Mouse (Mus musculus) gastrocnemius, postnatal 4 days (tissue): ENCODE data around the gene Timm13. TPM values are rescaled to one million over a fixed set of nuclear protein-coding genes. Genes with fewer than 3 reads are reported as not detected.

Source experiments
- DNase-seq, 2 experiments: peaks; one replicate each; pipeline ENCODE4 v3.0.0; 2021 to 2022; ENCODE audit warnings: low spot score in 2 of 2, mixed read lengths in 2 of 2
- long read RNA-seq, 2 experiments: library from polyadenylated mRNA; stranded (forward); transcript quantifications; one replicate each; pipeline ENCODE4 v2.0.0; 2021
- total RNA-seq, 2 experiments: library from RNA; stranded (reverse); gene quantifications; 2 replicates each; pipeline ENCODE4 v1.2.3; 2021

Timm13 gene
- total RNA-seq, result 100 to 1,000 TPM; 120 to 134 TPM
- long read RNA-seq, experiment 1, transcript Timm13-201 (3 exons, 1,225 nt), result major isoform, 94 of 109 reads
- long read RNA-seq, experiment 1, transcript Timm13-204 (3 exons, 542 nt), result minor isoform, 10 of 109 reads
- long read RNA-seq, experiment 1, partial matches to known transcripts, result 0 of 109 reads
- long read RNA-seq, experiment 1, other reads (novel, unspliced or antisense), result 5 of 109 reads
- long read RNA-seq, experiment 2, transcript Timm13-201 (3 exons, 1,225 nt), result major isoform, 92 of 112 reads
- long read RNA-seq, experiment 2, transcript Timm13-204 (3 exons, 542 nt), result minor isoform, 6 of 112 reads
- long read RNA-seq, experiment 2, partial matches to known transcripts, result 0 of 112 reads
- long read RNA-seq, experiment 2, other reads (novel, unspliced or antisense), result 12 of 112 reads

DNA sequence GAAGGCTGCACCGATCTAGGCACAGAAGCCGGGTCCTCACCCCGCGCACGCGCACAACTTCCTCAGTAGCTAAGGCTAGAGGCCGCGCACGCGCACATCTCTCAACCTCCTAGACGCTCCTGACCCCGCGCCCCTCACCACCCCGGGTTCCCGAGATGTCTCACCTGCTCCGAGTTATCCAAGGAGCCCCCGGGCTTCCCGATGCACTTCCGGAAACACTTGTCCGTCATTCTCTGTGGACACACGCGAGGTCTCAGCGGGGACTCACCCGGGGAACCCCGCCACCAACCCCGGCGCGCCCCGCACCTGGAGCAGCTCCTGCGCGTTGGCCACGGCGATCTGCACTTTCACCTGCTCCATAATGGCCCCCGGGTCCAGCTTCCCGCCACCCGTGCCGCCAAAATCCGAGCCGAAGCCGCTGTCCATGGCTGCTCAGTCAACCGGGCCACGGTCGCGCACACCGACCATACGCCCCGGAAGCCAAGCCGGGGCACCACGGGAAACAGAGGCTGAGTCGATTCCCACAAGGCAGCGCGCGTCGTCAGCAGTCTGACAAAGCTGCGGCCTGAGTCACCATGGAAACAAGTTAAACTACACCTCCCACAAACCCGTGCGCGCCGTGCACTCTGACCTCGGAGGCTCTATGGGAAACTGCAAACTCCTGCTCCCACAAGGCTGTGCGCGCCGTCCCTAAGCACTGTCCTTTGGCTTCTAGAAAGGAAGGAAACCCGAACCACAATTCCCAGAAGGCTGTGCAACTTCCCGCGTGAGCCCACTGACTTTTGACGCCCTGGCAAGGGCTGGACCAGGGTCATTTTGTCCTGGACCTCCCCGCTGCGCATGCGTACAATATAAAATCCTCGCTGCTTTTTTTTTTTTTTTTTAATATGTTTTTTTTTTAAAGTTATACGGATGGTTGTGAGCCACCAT lies at the start of gene Timm13:
TSS of gene Timm13 (minus strand) at position 652 of the 930 bp plus-strand sequence.
- DNase-seq, result peak; percentile 82 to 96

DNA sequence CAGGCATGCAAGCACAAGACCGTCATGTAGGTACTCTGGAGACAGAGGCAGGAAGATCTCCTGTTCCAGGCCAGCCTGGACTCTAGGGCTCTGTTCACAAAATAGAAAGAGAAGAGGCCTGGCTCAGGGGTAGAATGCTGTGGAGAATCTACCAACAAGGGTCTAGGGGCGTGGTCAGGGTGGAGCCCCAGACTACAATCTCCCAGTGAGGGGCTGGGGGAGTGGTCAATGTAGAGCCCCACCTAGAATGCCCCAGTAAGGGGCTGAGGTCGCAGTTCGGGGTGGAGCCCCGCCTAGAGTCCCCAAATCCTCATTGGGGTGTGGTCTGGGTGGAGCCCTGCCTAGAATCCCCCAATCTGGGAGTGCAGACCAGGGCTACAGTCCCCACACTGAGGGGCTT lies 49.5 kb upstream of the Timm13 start:
- no peak for DNase-seq

GRCm38 (mm10) chr10:80949081-80949480 lies 48.3 kb upstream of the Timm13 start:
- no peak for DNase-seq

DNA sequence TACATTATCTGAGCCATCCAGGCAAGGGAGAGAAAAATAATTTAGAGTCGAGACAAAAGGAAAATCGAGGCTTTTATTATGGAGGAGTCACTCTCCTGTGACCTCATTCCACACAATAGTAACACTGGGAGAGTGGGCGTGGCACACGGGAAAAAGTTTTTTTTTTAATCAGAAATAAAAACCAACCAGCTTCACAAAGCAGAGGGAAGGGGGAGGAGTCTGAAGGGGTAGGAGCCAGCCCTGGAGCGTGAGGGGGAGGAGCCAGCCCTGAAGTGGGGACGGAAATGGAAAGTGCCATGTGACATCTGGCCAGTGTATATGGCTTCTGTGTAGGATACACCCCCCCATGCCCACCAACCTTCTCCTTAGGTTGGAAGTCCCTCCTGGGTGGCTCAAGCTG lies 47.8 kb upstream of the Timm13 start:
- no peak for DNase-seq

- no peak for DNase-seq
Observed at GRCm38 (mm10) chr10:80947802-80948201, 47.0 kb upstream of the Timm13 start.

- no peak for DNase-seq
Observed at GRCm38 (mm10) chr10:80946684-80947437, 46.1 kb upstream of the Timm13 start.

DNA sequence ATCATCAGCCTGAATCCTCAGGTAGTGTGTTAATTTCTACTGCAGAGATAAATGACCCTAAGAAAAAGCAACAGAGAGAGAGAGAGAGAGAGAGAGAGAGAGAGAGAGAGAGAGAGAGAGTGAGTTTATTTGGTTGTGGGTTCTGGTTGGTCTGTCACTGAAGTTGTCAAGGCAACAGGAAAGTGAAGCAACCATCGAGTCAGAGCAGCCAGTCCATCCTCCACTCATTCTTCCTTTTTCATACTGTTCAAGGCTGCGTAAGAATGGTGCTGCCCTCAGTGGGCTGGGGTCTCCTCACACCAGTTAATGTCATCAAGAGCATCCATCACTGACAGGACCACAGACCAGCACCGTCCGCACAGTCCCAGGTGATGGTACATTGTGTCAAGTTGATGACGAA lies 43.5 kb upstream of the Timm13 start:
- DNase-seq, result no peak

DNA sequence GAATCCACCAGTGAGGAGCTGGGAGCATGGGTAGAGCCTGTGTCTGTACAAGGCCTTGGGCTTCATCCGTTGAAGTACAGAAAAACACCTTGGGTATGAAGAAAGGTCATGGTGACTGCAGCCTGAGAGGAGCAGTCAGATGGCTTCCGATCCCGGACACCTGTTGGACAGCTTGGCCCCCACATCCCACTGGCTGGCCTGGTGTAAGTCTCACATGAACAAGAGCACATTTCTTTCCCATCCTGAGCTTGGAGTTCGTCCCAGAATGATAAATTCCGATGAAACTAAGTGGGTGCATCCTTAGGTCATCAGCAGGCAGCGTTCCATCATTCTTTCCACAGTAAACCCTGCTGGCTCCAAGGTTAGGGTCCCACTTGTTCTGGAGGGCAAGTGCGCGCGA lies 42.9 kb upstream of the Timm13 start:
- DNase-seq, result no peak

DNA sequence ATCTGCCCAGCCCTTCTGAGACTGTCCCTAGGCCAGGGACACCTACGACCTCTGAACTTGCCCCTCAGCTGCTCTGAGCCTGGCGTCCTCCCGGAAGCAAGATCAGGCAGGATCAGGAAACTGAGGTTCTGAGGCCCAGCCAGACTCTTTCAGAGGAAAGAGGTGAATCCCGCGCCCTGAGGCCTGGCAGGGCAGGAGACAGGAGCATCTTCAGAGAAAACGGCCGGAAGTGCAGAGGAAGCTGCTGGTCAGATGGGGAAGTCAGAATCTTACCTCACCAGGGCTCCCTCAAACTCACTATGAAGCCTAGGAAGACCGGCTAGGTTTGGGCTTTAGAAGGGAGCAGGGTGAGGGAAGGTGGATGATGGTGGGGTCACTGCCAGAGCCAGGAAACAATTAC lies 42.1 kb upstream of the Timm13 start:
- no peak for DNase-seq

GRCm38 (mm10) chr10:80940988-80941347 lies 40.2 kb upstream of the Timm13 start:
- DNase-seq, result no peak

- peak in 1 of 2 experiments; percentile 56 for DNase-seq
Observed at GRCm38 (mm10) chr10:80940320-80940987, 39.7 kb upstream of the Timm13 start.

GRCm38 (mm10) chr10:80939671-80940070 lies 38.9 kb upstream of the Timm13 start:
- peak in 1 of 2 experiments; percentile 79 for DNase-seq

DNA sequence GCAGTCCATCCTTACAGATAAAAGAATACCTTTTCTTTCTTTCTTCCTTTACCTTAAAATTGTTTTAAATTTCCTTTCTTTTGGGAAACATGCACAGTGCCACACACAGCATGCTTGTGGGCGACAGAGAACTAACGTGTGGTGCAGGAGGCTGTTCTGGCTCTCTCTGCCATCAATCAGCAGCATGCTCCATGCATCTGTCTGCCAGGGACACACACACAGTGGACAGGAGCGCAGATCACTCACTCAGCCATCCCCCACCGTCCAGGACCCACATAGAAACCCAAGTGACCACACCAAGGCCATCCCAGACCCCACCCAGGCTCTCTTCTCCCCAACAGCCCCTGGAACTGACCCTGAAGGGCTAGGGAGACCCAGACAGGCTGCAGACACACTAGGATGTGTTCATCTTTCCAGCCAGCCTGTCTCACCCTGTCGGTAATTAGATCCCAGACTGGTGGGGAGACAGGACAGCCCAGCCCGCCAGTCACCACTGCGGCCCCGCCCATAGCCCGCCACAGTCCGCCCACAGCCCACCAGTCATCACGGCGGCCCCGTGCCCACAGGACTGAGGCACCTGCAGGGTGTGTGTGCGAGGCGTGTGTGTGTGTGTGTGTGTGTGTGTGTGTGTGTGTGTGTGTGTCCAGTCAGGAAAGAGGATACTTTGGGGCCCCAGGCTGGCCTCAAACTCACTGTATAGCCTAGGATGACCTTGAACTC lies 38.2 kb upstream of the Timm13 start:
- peak in 1 of 2 experiments; percentile 39 for DNase-seq

DNA sequence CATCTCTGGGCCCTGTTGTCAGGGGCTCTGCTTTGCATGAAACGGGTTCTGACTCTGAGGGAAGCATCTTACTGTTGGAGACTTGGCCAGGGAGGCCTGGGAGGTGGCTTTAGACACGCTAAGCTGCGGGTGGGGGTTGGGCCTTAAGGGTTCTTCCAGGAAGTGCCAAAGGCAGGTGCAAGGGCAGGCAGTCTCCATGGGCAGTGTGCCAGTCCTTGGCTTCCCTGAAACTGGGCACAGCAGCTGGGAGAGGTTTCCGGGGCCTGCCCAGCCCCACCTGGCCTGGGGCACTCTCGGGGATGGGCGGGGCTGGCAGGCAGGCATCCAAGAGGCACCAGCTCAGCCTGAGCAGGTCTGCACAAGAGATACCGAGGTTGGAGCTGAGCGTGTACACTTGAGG lies 36.9 kb upstream of the Timm13 start:
- peak in 1 of 2 experiments; percentile 54 for DNase-seq

DNA sequence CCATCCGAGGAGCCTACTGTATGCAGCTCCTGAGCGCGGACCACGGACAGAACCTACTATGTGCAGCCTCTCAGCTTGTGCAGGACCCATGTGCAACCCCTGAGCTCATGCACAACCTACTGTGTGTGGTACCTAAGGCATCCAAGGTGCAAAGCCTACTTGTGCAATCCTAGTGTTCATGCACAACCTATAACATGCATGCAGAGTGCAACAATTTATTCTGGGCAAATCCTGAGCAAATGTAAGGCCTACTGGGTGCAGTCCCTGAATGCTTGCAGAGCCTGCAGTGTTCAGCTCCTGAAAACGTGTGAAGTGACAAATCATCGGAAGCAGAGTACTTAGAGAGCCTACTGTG lies 36.0 kb upstream of the Timm13 start:
- no peak for DNase-seq

GRCm38 (mm10) chr10:80936135-80936809 lies 35.5 kb upstream of the Timm13 start:
- peak in 1 of 2 experiments; percentile 77 for DNase-seq

GRCm38 (mm10) chr10:80935698-80936097 lies 34.9 kb upstream of the Timm13 start:
- no peak for DNase-seq

DNA sequence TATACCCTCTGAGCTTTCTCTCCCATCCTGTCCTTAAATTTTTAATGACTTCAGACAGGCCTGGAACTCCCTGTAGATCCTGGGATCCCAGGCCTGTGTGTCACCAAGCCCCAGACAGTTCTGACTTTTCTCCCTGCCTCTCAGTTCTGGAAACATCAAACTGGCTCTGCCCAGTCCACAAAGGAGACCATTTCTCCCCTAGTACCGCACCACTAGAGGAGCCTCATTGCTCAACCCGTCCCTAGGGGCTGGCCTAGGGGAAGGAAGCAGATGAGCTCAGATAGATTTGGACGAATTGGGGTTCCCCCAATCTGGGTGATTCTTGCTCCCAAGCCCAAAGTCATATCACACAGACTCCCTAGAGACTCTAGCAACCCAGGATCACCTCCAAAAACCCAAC lies 34.5 kb upstream of the Timm13 start:
- DNase-seq, result no peak

DNA sequence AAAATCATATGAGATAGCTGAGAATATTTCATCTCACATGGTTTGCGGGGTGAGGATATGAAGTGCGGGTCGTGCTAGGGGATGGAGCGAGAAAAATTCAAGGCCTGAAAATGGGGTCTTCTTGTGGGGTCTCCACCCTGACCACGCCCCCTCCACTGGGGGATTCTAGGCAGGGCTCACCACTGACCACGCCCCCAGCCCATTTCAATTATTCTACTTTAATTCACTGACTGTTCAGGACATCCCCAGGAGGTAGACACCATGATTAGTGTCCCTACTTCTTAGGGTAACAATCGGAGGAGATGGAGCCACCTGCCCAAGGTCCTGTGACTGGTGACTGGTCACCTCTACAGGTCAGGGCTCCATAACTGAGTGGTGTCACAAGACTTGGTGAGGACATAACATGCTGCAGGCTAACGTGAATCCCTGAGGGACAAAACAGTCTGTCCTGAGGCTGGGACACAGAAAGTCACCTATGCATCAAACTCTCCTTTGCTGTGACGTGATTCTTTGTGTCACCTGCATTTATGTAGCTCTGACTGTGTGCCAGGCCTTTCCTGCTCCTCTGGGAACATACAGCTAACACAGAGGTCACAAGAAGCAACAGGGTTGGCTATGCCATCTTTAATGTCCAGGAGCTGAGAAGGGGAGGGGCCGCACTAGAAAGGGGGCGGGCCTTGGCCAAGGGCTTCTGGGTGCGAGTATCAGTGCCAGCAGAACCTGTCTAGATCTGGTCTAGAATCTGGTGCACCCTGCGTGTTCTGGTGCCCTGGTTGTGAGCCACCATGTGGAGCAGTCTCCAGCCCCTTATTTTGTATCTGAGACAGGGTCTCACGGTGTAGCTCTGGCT lies 33.6 kb upstream of the Timm13 start:
- no peak for DNase-seq
